24 mouse cellular contexts compared by ENCODE assay signal in genomic region chr19:18573907-18574306, GRCm38 (mm10). TPM values are rescaled to one million over a fixed set of nuclear protein-coding genes. Genes with fewer than 3 reads are reported as not detected.
DNase-seq lines count a peak whose midpoint lies in the region; ATAC-seq and TF ChIP-seq lines count a peak whose summit lies in the region.
"Had no signal": no experiment of that assay in that cellular context is flagged by ENCODE, and none has a peak within 500 bp of the region (broad histone marks: within the 10 kb centered on the region; RNA-seq: fewer than 3 reads in every experiment).

No protein-coding gene starts in this region.

- ATAC-seq in heart, embryonic 12.5 days (ENCODE audit: insufficient number of reproducible peaks, low FRiP score), result no peak
- peak; percentile 34; the same call in 1 of the 2 replicates for ATAC-seq in kidney, postnatal 0 days (replicated peaks; ENCODE audit: low FRiP score, low read depth)
- ATAC-seq in neutrophil, adult 5-6 weeks (ENCODE audit: extremely low read depth, insufficient number of reproducible peaks, low FRiP score, poor library complexity, severe bottlenecking), result peak; percentile 71
- ATAC-seq: forebrain, embryonic 14.5 days; Patski had no signal

- no peak overlapping the region for H3K4me3 ChIP-seq in heart, embryonic 12.5 days
- no peak overlapping the region for H3K4me3 ChIP-seq in kidney, postnatal 0 days (replicated peaks; ENCODE audit: low read depth, low read length)
- H3K4me3 ChIP-seq: embryonic facial prominence, embryonic 15.5 days; erythroblast, embryonic 14.5 days; forebrain, embryonic 10.5 days; gastrocnemius, adult 2 months; heart, adult 2 months; hindbrain, embryonic 10.5 days had no signal

- H3K27ac ChIP-seq in heart, embryonic 12.5 days (ENCODE audit: poor library complexity, severe bottlenecking), result no peak overlapping the region
- H3K27ac ChIP-seq in kidney, postnatal 0 days, result no peak overlapping the region
- H3K27ac ChIP-seq: embryonic facial prominence, embryonic 15.5 days; forebrain, embryonic 10.5 days; gastrocnemius, adult 2 months; heart, adult 2 months; hindbrain, embryonic 10.5 days; hindbrain, embryonic 14.5 days had no signal

- peak; percentile 29 for DNase-seq in heart, adult 11 months
- DNase-seq in kidney, postnatal 0 days (ENCODE audit: low spot score), result peak; percentile 33
- no peak for DNase-seq in kidney, postnatal 14 days
- DNase-seq in R1 (ENCODE audit: low read depth, low spot score) (peak; percentile 46), liver (no peak)
- DNase-seq: adrenal gland, adult 8-10 months; adrenal gland, postnatal 36 days; cerebellum, adult 11 months; cerebellum, adult 8-10 months; cerebellum, postnatal 14 days; embryo, embryonic 11 days; gastrocnemius, adult 2 months; gastrocnemius, postnatal 25 days; heart, adult 2 months had no signal

- H3K9me3 ChIP-seq in heart, embryonic 12.5 days (replicated peaks), result no peaks in the 10 kb centered on the region
- no peaks in the 10 kb centered on the region for H3K9me3 ChIP-seq in kidney, postnatal 0 days (replicated peaks; ENCODE audit: low read length)
- H3K9me3 ChIP-seq: embryonic facial prominence, embryonic 15.5 days; forebrain, embryonic 10.5 days; hindbrain, embryonic 10.5 days had no signal

- no peaks in the 10 kb centered on the region for H3K36me3 ChIP-seq in heart, embryonic 12.5 days
- no peaks in the 10 kb centered on the region for H3K36me3 ChIP-seq in kidney, postnatal 0 days (ENCODE audit: insufficient read depth, low read length)
- H3K36me3 ChIP-seq: embryonic facial prominence, embryonic 15.5 days; forebrain, embryonic 10.5 days; hindbrain, embryonic 10.5 days had no signal

- WGBS in heart, embryonic 12.5 days, result 65% methylated on average over 5 of the region's 5 CpGs
- 62% methylated on average over 5 of the region's 5 CpGs for WGBS in kidney, postnatal 0 days

- no peak overlapping the region for H3K9ac ChIP-seq in heart, embryonic 12.5 days
- H3K9ac ChIP-seq in kidney, postnatal 0 days (ENCODE audit: low read depth, low read length), result no peak overlapping the region
- H3K9ac ChIP-seq: embryonic facial prominence, embryonic 15.5 days; hindbrain, embryonic 14.5 days had no signal

- H3K4me1 ChIP-seq in heart, embryonic 12.5 days (replicated peaks), result peaks cover 6% of the 10 kb centered on the region
- H3K4me1 ChIP-seq in kidney, postnatal 0 days (replicated peaks; ENCODE audit: insufficient read depth, low read length), result peaks cover 15% of the 10 kb centered on the region; the same call in 1 of the 2 replicates

- H3K4me2 ChIP-seq in heart, embryonic 12.5 days, result no peak overlapping the region
- H3K4me2 ChIP-seq in kidney, postnatal 0 days (ENCODE audit: low read length), result no peak overlapping the region
- H3K4me2 ChIP-seq: embryonic facial prominence, embryonic 15.5 days; heart, embryonic 11.5 days; hindbrain, embryonic 14.5 days had no signal

- TF ChIP-seq CTCF in kidney, postnatal 0 days (IDR thresholded peaks at IDR 0.05; ENCODE audit: low read depth), result no peak

- H3K27me3 ChIP-seq in heart, embryonic 12.5 days (replicated peaks), result no peaks in the 10 kb centered on the region
- no peaks in the 10 kb centered on the region for H3K27me3 ChIP-seq in kidney, postnatal 0 days (ENCODE audit: insufficient read depth, low read length)
- H3K27me3 ChIP-seq: embryonic facial prominence, embryonic 15.5 days; Patski had no signal

RNA-seq across cellular contexts. Expression of gene Ostf1, which starts 57.7 kb away (rescaled TPM):
- polyA plus RNA-seq in heart, embryonic 12.5 days (2016; fragmentation: Nextera tagmentation; extraction: Ambion mirVana), result 59.5 and 60.4 TPM in 2 replicates
- polyA plus RNA-seq in kidney, postnatal 0 days (2015; fragmentation: Nextera tagmentation; extraction: Ambion mirVana), result 190 and 191 TPM in 2 replicates
- total RNA-seq in neutrophil, adult 5-6 weeks (2017), result 401 and 405 TPM in 2 replicates

RNA-seq across cellular contexts. Expression of gene Nmrk1, which starts 57.8 kb away (rescaled TPM):
- polyA plus RNA-seq in heart, embryonic 12.5 days (2016; fragmentation: Nextera tagmentation; extraction: Ambion mirVana), result 5.7 and 6.3 TPM in 2 replicates
- polyA plus RNA-seq in kidney, postnatal 0 days (2015; fragmentation: Nextera tagmentation; extraction: Ambion mirVana), result 20.6 and 24.7 TPM in 2 replicates
- total RNA-seq in neutrophil, adult 5-6 weeks (2017), result 15.2 and 16.5 TPM in 2 replicates
- polyA plus RNA-seq: erythroblast, embryonic 14.5 days had no signal

Comparison
In these comparisons a context has a peak if more than half of its experiments do, and no peak if none do; other contexts are left out.
1. DNase-seq: peak in heart, adult 11 months (single experiment), kidney, postnatal 0 days (single experiment) and R1 (single experiment); none in kidney, postnatal 14 days (single experiment) and liver (single experiment).